Mouse (Mus musculus) A20 (cell line): ENCODE measurements at regions not wholly inside any gene's neighbourhood (a gene's known extent, or its start where the extent isn't known, plus 50 kb on each side); places are given as distances from the start of the nearest gene placed in this dataset.
"Not testable (repeated sequence)": the region's sequence is repeated elsewhere in the genome, so short reads cannot be mapped to it uniquely, and the experiment has no call there.

Experiments
- DNase-seq: peaks from one replicate; pipeline ENCODE4 v3.0.0-alpha.2; 2011; ENCODE audit warnings: low read depth, low spot score

DNA sequence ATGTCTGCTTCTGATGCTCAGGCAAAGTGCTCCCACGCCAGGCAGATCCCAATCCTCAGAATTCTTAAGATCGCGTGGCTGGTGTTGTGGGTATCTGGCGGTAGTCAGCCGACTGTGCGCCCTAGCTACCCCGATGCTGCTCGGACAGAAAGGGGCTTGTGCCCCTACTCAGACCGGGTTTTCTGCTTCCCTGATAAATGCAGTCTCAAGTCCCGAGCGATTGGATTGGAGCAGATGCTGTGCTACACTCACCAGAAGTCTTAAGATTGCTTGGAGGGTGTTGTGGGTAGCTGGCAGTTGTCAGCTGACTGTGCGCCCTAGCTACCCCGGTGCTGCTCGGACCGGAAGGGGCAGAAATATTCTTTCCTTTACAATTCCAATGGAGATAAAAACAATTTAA is 99.3 kb downstream of the Gm7489 start:
- not testable (repeated sequence) for DNase-seq

- no peak for DNase-seq
Observed at GRCm38 (mm10) chr15:53989888-53990287, 105.2 kb downstream of the Gm7489 start.

- no peak for DNase-seq
Observed at GRCm38 (mm10) chr15:53995199-53995868, 110.6 kb downstream of the Gm7489 start.

GRCm38 (mm10) chr15:53998600-53999290 is 114.0 kb downstream of the Gm7489 start:
- no peak for DNase-seq

DNA sequence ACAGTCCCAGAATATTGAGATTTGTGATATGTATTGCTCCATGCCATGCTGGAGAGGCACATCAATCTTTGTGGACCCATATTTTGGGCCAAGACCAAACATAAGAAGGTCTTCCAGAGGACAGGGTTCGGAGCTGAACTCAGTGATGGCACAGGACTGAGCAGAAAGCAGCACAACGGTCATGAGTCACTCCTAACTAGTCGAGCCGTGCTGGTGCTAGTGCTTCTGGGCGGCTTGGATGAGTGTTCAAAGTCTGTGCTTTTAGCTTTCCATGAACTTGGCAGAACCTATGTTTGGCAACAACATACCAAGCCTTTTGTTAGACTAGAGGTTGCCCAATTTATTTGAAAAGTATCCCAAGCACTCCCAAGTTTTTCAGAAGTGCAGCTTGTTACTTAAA is 149.1 kb downstream of the Gm7489 start:
- no peak for DNase-seq

DNA sequence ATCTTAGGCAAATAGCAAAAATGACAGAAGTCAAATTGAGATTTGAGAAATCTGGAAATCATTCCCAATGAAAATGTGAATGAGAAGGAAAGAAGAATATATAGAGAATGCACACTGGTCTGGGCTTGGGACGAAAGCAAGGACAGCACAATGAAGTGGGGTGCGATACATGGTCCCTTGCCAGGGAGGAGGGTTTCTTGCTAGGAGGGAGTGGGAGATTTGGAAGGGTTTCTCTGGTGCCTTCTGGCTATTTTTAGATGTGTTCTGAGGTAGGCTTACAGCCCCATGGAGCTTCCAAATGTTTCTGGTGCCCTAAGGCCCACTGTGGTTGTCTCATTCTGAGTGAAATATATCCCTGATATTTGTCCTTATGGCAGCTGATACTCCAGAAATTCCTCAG is 166.0 kb downstream of the Gm7489 start:
- no peak for DNase-seq

DNA sequence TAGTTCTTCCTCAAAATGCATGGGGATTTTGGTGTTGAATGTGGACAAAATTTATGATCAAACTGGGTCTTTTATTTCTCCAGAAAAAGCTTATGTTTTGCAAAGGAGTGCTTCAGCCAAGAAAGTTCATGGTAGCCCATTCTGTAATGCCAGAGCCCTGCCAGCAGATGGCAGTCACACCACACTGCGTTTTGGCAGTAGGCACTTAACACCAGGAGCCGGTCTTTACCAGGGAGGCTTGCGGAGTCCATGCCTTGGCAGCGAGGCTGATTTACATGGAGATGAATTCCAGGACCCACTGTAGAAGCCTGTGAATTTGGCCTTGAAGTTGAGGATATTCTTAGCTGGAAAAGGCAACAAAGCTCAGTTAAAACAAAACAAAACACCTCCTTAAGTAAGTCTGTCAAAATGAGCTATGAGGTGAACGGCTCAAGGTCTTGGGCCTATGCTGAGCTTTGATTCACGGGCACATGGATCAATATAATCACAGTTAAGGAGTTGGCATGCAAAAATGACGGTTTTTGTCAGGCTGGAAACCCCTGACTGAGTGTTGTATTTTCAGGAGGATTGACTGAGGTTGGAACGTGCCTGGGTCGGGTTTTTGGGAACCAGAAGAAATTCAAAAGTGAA is 185.4 kb downstream of the Gm7489 start:
- DNase-seq = peak; percentile 3

DNA sequence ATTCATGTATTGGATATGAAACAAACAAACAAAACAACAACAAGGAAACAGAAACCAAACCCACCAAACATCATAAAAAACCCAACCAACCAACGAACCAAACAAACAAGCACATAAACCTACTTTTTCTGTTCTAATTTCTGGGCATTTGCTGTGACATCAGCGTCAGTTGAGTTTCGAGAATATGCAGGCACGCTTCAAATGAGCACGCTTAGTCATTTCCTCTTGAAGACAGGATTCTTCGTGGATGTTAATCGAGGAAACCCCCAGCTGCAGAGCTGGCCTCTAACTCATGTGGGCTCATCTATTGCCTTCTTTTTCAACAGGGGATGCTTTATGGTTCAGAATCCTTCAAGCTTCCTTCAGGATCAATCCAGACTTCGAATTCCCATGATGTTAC is 187.0 kb downstream of the Gm7489 start:
- DNase-seq = no peak

- DNase-seq = no peak
Observed at GRCm38 (mm10) chr15:54091301-54091700, 206.6 kb downstream of the Gm7489 start.

DNA sequence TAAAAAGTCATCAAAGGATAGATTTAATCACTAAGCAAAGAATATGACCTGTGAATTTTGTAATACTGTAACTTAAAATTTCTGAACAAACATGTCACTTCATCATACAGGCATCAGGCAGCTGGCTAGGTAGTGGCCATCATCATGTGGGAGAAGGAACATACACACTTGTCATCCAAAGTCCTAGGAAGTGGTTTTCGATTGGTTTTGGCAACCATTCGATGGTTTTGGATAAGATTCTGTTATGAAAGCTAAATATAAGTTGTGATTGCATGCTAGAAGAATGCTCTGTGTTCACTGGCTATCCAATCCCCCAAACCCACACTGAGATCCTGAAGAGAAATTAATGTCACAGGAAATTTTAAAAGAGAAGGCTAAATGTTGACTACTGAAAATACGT is 207.7 kb downstream of the Gm7489 start:
- DNase-seq = no peak

- no peak for DNase-seq
Observed at GRCm38 (mm10) chr15:54097498-54097897, 212.8 kb downstream of the Gm7489 start.

DNA sequence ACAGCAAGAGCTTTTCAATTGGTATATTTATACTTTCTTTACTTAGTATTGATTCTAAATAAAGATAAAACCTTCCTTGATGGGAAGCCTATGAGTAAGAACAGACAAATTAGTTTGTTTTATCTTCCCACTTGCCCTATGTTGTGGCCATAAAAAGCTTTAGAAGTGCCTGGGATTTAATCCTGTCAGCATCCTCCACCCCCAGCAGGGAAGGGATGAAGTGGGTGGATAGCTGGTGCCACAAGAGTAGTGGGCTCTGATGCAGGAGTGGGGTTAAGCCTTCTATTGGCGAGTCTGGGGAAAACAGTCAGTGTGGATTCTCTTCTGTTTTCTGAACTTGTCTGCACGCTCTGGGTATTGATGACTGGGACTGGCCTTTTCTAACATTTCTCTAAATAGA is 227.7 kb downstream of the Gm7489 start:
- no peak for DNase-seq

DNA sequence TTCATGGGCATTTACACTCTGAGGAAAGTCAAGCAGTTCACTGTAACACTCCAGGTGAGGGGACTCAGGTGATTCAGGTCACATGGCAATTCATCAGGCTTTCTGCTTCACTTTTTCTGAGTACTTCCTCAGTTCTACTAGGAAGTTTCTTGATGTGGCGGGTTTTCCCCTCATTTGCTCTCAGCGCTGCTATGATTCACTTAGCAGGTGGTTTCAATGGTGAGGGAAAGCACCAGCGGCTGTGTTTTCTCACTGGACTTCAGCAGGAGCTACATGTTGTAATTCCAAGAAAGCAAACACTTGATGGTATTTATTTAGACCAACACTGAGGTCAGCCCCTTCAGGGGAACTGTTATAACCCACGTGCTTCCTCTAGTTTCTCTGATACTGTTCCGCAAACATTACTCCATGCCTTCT is 229.4 kb downstream of the Gm7489 start:
- no peak for DNase-seq

DNA sequence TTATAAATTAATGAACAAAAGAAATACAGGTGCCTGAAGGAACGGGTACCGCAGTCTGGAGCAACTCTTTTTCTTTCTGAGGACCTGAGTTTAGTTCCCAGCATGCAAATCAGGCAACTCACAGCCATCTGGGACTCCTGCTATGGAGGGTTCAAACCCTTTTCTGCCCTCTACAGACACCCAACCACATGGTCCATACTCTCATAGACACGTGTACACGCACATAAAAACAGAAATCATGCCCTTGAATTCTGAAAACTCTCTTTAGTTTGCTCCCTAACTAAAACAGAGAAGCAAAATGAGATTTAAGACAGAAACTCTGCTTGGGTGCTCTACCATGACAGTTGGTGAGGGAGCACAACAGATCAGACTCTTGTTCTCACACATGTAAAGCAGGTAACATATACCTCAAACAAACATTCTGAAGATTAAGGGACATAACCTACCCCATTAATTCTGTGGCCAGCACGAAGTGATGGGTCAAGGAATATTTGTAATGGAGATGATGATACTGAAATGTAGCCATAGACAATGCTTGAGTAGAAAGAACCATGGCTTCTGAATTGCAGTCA is 233.3 kb downstream of the Gm7489 start:
- no peak for DNase-seq

DNA sequence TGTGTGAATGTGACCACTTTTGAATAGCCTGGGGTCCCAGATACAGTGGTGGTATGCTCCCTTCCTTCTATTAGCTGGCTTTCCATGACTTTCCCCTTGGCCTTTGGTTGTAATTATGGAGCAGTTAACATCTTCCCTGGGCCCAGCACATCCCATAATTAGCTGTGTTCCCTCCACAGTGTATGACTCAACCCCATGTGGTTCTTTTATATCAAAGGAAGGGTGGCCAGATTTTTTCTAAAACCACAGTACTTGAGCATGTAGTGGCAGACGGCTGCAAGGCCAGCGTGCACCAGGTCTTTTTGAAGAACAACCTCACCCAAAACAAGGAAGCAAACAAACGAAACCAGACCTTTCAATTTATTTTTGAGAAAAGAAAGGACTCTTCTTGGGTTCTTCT is 235.8 kb downstream of the Gm7489 start:
- DNase-seq = no peak

DNA sequence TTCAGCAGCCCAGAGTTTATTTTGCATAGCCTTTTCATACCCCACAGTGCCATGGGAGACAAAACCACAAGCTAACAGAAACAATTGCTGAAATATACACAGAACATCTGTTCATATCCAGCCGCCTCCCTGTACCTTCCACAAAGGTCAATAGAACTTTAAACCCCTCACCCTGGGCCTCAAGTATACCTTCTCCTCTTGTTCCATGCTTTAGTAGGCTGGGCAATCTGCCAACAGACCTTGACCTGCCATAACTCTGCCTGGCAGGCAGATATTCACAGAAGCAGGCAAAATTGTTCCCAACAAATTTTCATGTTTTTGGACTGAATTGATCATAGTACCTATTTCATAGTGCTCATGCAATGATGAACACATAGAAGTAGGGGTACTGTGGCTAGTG is 279.6 kb downstream of the Gm7489 start:
- DNase-seq = no peak

GRCm38 (mm10) chr15:54167842-54168361 is 283.2 kb downstream of the Gm7489 start:
- DNase-seq = no peak

DNA sequence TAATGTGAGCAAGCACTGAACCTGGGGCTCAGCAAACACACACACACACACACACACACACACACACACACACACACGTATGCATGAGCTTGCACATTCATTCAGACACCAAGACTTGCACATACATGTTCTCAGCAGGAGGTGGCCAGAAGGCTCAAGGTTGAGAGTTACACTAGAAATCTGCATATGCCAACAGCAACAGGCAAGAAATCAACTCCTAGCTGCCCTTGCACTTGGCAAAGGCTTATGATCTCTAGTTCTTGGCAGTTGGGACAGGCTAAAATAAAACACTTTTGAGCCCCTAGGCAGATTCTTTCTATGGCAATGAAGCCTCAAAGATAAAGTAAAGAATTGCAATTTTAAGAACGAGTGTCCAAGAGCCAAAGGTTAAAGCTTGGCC is 292.5 kb downstream of the Gm7489 start:
- no peak for DNase-seq

GRCm38 (mm10) chr15:54177791-54178190 is 293.1 kb downstream of the Gm7489 start:
- DNase-seq = no peak
